Mouse (Mus musculus) heart, adult 2 months (tissue): ENCODE measurements around the gene Cadm1.

Source experiments
- CTCF ChIP-seq: fragments of 200-600 bp; IDR thresholded peaks from 2 replicates; pipeline ENCODE4 v1.8.1; 2022; ENCODE audit warnings: antibody characterized with exemption, mild to moderate bottlenecking, moderate library complexity
- EP300 ChIP-seq: fragments of 200-500 bp; IDR thresholded peaks from 2 replicates; pipeline ENCODE4 v1.6.1; 2011; ENCODE audit warnings: low read depth, low read length, control low read depth; ENCODE audit not compliant: insufficient read depth
- POLR2A ChIP-seq: fragments of 200-500 bp; IDR thresholded peaks from 2 replicates; pipeline ENCODE4 v1.6.1; 2011; ENCODE audit warnings: mild to moderate bottlenecking, low read depth, low read length, control low read depth; ENCODE audit not compliant: insufficient read depth

DNA sequence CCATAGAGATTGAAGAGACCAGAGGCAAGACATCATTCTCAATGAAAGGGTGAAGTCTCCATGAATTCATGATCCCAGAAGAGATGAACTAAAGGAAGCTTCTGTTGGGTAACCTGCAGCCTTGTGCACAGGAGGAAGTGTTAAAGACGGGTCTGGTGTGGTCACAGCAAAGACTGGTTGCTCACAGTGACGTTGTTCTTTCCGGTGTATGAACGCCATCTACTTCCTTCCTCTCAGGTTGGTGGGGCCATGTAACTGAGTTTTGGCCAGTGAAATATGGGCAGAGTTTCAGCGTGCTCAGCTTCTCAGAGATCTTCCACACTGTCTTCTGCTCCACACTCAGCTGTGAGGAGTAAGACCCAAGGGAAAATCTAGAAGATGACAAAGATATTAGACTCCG lies 363.0 kb downstream of the Cadm1 start:
- TF ChIP-seq POLR2A (no peak), CTCF (no peak), EP300 (no peak)
